Mouse (Mus musculus): ENCODE results near the gene Olfr91.

The Olfr91 gene

GRCm38 (mm10) chr17:37062101-37062641, 35.9 kb downstream of the Olfr91 start:
- DNase-seq (ENCODE audit: low read depth, low spot score): no peak

GRCm38 (mm10) chr17:37061435-37061834, 36.6 kb downstream of the Olfr91 start:
- DNase-seq (ENCODE audit: low read depth, low spot score): no peak

- DNase-seq (ENCODE audit: low read depth, low spot score): no peak
Observed at GRCm38 (mm10) chr17:37056957-37057356, 41.1 kb downstream of the Olfr91 start.

GRCm38 (mm10) chr17:37051745-37052144, 46.3 kb downstream of the Olfr91 start:
- no peak for DNase-seq (ENCODE audit: low read depth, low spot score)

- DNase-seq (ENCODE audit: low read depth, low spot score): no peak
Observed at GRCm38 (mm10) chr17:37050876-37051275, 47.2 kb downstream of the Olfr91 start.

- peak; percentile 73 for DNase-seq (ENCODE audit: low read depth, low spot score)
Observed at GRCm38 (mm10) chr17:37050399-37050798, 47.7 kb downstream of the Olfr91 start.

- DNase-seq (ENCODE audit: low read depth, low spot score): peak; percentile 52
Observed at GRCm38 (mm10) chr17:37049570-37050310, 48.3 kb downstream of the Olfr91 start.

GRCm38 (mm10) chr17:37048383-37048782, 49.7 kb downstream of the Olfr91 start:
- DNase-seq (ENCODE audit: low read depth, low spot score): no peak

- DNase-seq (ENCODE audit: low read depth, low spot score): no peak
Observed at GRCm38 (mm10) chr17:37047981-37048380, 50.1 kb downstream of the Olfr91 start.

- no peak for DNase-seq (ENCODE audit: low read depth, low spot score)
Observed at GRCm38 (mm10) chr17:37047332-37047976, 50.6 kb downstream of the Olfr91 start.

GRCm38 (mm10) chr17:37046312-37047112, 51.6 kb downstream of the Olfr91 start:
- DNase-seq (ENCODE audit: low read depth, low spot score): peak; percentile 40

- peak; percentile 80 for DNase-seq (ENCODE audit: low read depth, low spot score)
Observed at GRCm38 (mm10) chr17:37045611-37046311, 52.3 kb downstream of the Olfr91 start, which contains the start of gene Gabbr1. Gabbr1 (plus strand) TSS chr17:37045966.

GRCm38 (mm10) chr17:37044651-37045244, 53.3 kb downstream of the Olfr91 start:
- DNase-seq (ENCODE audit: low read depth, low spot score): no peak
